Mouse (Mus musculus): Measurements from ENCODE around the gene Mob3b.

Gene Mob3b

GRCm38 (mm10) chr4:34996616-34997015 is 160.7 kb downstream of the Mob3b start:
- no peak for DNase-seq

- no peak for DNase-seq
Measured at GRCm38 (mm10) chr4:34993639-34993975, 163.7 kb downstream of the Mob3b start.

- DNase-seq, result no peak
Measured at GRCm38 (mm10) chr4:34992866-34993638, 164.2 kb downstream of the Mob3b start.

GRCm38 (mm10) chr4:34991891-34992865 is 165.1 kb downstream of the Mob3b start:
- no peak for DNase-seq

GRCm38 (mm10) chr4:34991116-34991515 is 166.2 kb downstream of the Mob3b start:
- no peak for DNase-seq

- no peak for DNase-seq
Measured at GRCm38 (mm10) chr4:34990659-34991058, 166.6 kb downstream of the Mob3b start.

GRCm38 (mm10) chr4:34987568-34987967 is 169.7 kb downstream of the Mob3b start:
- DNase-seq, result no peak

GRCm38 (mm10) chr4:34987109-34987508 is 170.2 kb downstream of the Mob3b start:
- no peak for DNase-seq

- no peak for DNase-seq
Measured at GRCm38 (mm10) chr4:34986647-34987046, 170.6 kb downstream of the Mob3b start.

GRCm38 (mm10) chr4:34984377-34984776 is 172.9 kb downstream of the Mob3b start:
- no peak for DNase-seq

GRCm38 (mm10) chr4:34983511-34983910 is 173.8 kb downstream of the Mob3b start:
- DNase-seq, result no peak

GRCm38 (mm10) chr4:34981301-34982172 is 175.7 kb downstream of the Mob3b start:
- no peak for DNase-seq

- DNase-seq, result no peak
Measured at GRCm38 (mm10) chr4:34980461-34981039, 176.7 kb downstream of the Mob3b start.

GRCm38 (mm10) chr4:34976916-34977702 is 180.2 kb downstream of the Mob3b start:
- no peak for DNase-seq

- DNase-seq, result no peak
Measured at GRCm38 (mm10) chr4:34976331-34976778, 180.9 kb downstream of the Mob3b start.

GRCm38 (mm10) chr4:34974795-34975194 is 182.5 kb downstream of the Mob3b start:
- DNase-seq, result no peak

GRCm38 (mm10) chr4:34967541-34967940 is 189.7 kb downstream of the Mob3b start:
- no peak for DNase-seq

GRCm38 (mm10) chr4:34966336-34966957 is 190.8 kb downstream of the Mob3b start:
- DNase-seq, result no peak

- no peak for DNase-seq
Measured at GRCm38 (mm10) chr4:34964906-34965305, 192.4 kb downstream of the Mob3b start.

- DNase-seq, result no peak
Measured at GRCm38 (mm10) chr4:34963999-34964398, 193.3 kb downstream of the Mob3b start.

All from thymus, adult 18-20 months (tissue).